Mouse (Mus musculus) cerebellum, adult 2 months (tissue): ENCODE data around the gene Ppp1r13l.

Experiments
- CTCF ChIP-seq: fragments of 200-500 bp; IDR thresholded peaks from 2 replicates; pipeline ENCODE4 v1.5.1; 2011; ENCODE audit warnings: low read depth, mild to moderate bottlenecking, control low read depth, low read length, moderate library complexity, borderline replicate concordance; ENCODE audit not compliant: insufficient read depth
- POLR2A ChIP-seq: fragments of 200-500 bp; IDR thresholded peaks from 2 replicates; pipeline ENCODE4 v1.6.1; 2011; ENCODE audit warnings: low read length, control low read depth, borderline replicate concordance; ENCODE audit not compliant: insufficient read depth

DNA sequence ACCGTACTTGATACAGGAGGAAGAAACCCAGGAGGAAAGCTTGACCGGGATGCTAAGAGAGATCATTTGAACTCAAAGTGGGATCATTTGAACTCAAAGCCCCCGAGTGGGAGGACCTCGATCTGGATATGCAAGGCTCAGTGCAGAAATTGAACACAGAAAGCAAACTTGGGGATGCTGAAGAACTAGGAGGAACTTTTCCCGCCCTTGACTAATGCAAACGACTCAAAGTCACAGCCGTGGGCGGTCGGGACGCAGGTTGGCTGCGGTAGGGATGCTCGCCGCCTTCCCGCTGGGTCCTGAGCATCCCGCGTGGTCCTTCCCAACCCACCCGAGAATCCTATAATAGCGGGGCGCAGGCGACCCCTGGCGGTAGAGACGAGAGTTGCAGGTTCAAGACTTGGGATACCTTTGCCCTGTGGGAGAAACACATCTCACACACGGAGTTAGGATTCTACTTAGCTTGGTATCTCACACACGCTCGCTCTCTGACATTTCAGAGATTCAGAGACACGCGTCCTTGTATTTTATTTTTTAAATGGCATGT is 17.0 kb upstream of the Ppp1r13l start:
- TF ChIP-seq POLR2A (no peak), CTCF (peak; percentile 95)
